Mouse (Mus musculus) megakaryocyte progenitor cell, adult 5-6 weeks (primary cell): ENCODE measurements around the gene Rab30. TPM values are rescaled to one million over a fixed set of nuclear protein-coding genes. Genes with fewer than 3 reads are reported as not detected.

Experiments
- ATAC-seq: replicated peaks from 2 replicates; pipeline ENCODE4 v1.8.0; 2016; ENCODE audit warnings: mild to moderate bottlenecking, moderate TSS enrichment, inconsistent platforms; ENCODE audit not compliant: poor library complexity
- total RNA-seq, 2 experiments: library from RNA; stranded (forward) in 1 of 2; stranded (reverse) in 1 of 2; fragments of 157-497, 149-512 nt in 1 of 2; fragments of 200-1000 nt in 1 of 2; gene quantifications; 2 replicates each; pipeline versions ENCODE4 v1.2.3 to v1.2.4; 2015 to 2017

Rab30 gene
- total RNA-seq, 2 experiments from 2014 or later, result 0.08 to 0.81 TPM

DNA sequence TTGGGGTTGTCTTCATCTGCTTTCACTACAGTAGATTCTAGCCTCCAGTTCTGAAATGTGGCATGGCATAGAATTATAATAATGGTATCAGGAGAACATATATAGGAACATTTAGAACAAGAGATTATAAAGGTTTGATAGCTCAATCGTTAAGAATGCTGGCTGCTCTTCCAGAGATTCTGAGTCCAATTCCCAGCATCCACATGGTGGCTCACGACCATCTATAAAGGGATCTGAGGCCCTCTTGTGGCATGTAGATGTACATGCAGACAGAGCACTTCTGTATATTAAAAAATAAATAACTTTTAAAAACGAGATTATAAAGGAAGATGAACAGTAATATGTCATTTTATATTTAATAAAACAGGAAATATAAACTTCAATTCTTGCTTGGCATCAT lies 152.1 kb downstream of the Rab30 start:
- ATAC-seq, result peak; percentile 65

Other genes starting within 250 kb of the Rab30 start
- 27.2 and 28.6 TPM in 2 replicates for gene Ccdc90b, start 180.5 kb upstream of the Rab30 start, total RNA-seq (2015)
- 35.3 TPM in 2 replicates for gene Ccdc90b, start 180.5 kb upstream of the Rab30 start, total RNA-seq (2017)
- 0.07 TPM in 1 of 2 replicates, not detected in the other for gene Ankrd42, start 104.5 kb upstream of the Rab30 start, total RNA-seq (2015)
- 0.20 TPM in 1 of 2 replicates, not detected in the other for gene Ankrd42, start 104.5 kb upstream of the Rab30 start, total RNA-seq (2017)
- 89.8 and 91.8 TPM in 2 replicates for gene Pcf11, start 71.7 kb upstream of the Rab30 start, total RNA-seq (2015)
- 59.3 and 71.4 TPM in 2 replicates for gene Pcf11, start 71.7 kb upstream of the Rab30 start, total RNA-seq (2017)
- gene Ddias, start 132.6 kb downstream of the Rab30 start, total RNA-seq (2015), result 22.5 and 25.0 TPM in 2 replicates
- 12.8 and 14.9 TPM in 2 replicates for gene Ddias, start 132.6 kb downstream of the Rab30 start, total RNA-seq (2017)
- 111 and 115 TPM in 2 replicates for gene Prcp, start 132.9 kb downstream of the Rab30 start, total RNA-seq (2015)
- 30.8 and 33.2 TPM in 2 replicates for gene Prcp, start 132.9 kb downstream of the Rab30 start, total RNA-seq (2017)